Mouse (Mus musculus) hindbrain, embryonic 12.5 days (tissue): ENCODE results near the gene Etv6. TPM values are rescaled to one million over a fixed set of nuclear protein-coding genes. Genes with fewer than 3 reads are reported as not detected.

Source experiments
- ATAC-seq: fragments of 200-750 bp; cut with Nextera tagmentation; 2 replicates; pipeline ENCODE4 v1.8.0; 2017; ENCODE audit warnings: moderate TSS enrichment; ENCODE audit not compliant: low FRiP score
- H3K27ac ChIP-seq: fragments of 300-500 bp; sonication (generic); 2 replicates; pipeline ENCODE4 v1.5.1; 2016; ENCODE audit warnings: mild to moderate bottlenecking
- H3K27me3 ChIP-seq: fragments of 300-500 bp; sonication (generic); 2 replicates; pipeline ENCODE4 v1.6.1; 2016; ENCODE audit warnings: mild to moderate bottlenecking
- H3K36me3 ChIP-seq: fragments of 300-500 bp; sonication (generic); 2 replicates; pipeline ENCODE4 v1.6.1; 2016; ENCODE audit warnings: mild to moderate bottlenecking
- H3K4me1 ChIP-seq: fragments of 300-500 bp; sonication (generic); 2 replicates; pipeline ENCODE4 v1.6.1; 2016
- H3K4me2 ChIP-seq: fragments of 300-500 bp; sonication (generic); replicated peaks from 2 replicates; pipeline ENCODE4 v1.6.1; 2016; ENCODE audit warnings: mild to moderate bottlenecking
- H3K4me3 ChIP-seq: fragments of 300-500 bp; sonication (generic); 2 replicates; pipeline ENCODE4 v1.5.1; 2016; ENCODE audit warnings: mild to moderate bottlenecking
- H3K9ac ChIP-seq: fragments of 300-500 bp; sonication (generic); 2 replicates; pipeline ENCODE4 v1.6.1; 2016; ENCODE audit warnings: mild to moderate bottlenecking, moderate library complexity
- H3K9me3 ChIP-seq: fragments of 300-500 bp; sonication (generic); replicated peaks from 2 replicates; pipeline ENCODE4 v1.6.1; 2016; ENCODE audit warnings: mild to moderate bottlenecking
- WGBS: fragments of 180-500 bp; shearing (Covaris S2); methylation state at CpG from one replicate; pipeline ENCODE4 v1.1.7; 2016; 5-methylcytosine and 5-hydroxymethylcytosine counted together
- polyA plus RNA-seq: library from polyadenylated mRNA; unstranded; fragments of >200 nt; fragmentation: Nextera tagmentation; extraction: Ambion mirVana; gene quantifications from 2 replicates; pipeline ENCODE4 v1.2.1, GENCODE M21; 2016

The Etv6 gene
- polyA plus RNA-seq, 1 experiment from 2014 or later, result 11.7 TPM

DNA sequence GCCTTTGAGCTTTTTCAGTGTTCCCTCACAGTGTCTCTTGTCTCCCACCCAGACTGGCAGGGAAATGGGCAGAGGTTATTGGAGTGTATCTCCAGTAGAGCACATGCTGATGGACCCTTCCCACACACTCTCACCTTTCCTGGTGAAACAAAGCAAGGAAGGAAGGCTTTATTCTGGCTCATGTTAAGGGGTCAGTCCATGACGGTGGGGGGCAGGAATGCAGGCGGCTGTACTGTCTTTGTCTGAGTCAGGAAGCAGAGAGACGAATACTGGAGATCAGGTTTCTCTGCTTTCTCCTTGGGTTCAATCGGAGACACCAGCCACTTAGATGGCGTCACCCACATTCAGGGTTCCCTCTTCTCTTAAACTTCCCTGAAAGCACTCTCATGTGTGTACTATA is 11.7 kb downstream of the Etv6 start:
- no peaks in the 10 kb centered on the region for H3K27me3 ChIP-seq
- peaks cover 33% of the 10 kb centered on the region for H3K4me1 ChIP-seq
- 45% methylated on average over 5 of the region's 5 CpGs for WGBS
- no peak overlapping the region for H3K4me3 ChIP-seq
- no peak overlapping the region for H3K9ac ChIP-seq
- H3K9me3 ChIP-seq, result no peaks in the 10 kb centered on the region
- no peaks in the 10 kb centered on the region for H3K36me3 ChIP-seq
- no peak overlapping the region for H3K27ac ChIP-seq
- H3K4me2 ChIP-seq, result no peak overlapping the region
- ATAC-seq, result no peak

- no peaks in the 10 kb centered on the region for H3K36me3 ChIP-seq
- WGBS, result 91% methylated on average over 6 of the region's 6 CpGs
- H3K9ac ChIP-seq, result no peak overlapping the region
- no peak overlapping the region for H3K27ac ChIP-seq
- H3K9me3 ChIP-seq, result no peaks in the 10 kb centered on the region
- H3K4me1 ChIP-seq, result peaks cover 31% of the 10 kb centered on the region
- H3K4me3 ChIP-seq, result no peak overlapping the region
- ATAC-seq, result no peak
- no peaks in the 10 kb centered on the region for H3K27me3 ChIP-seq
- no peak overlapping the region for H3K4me2 ChIP-seq
Measured at GRCm38 (mm10) chr6:134047974-134048373, 12.5 kb downstream of the Etv6 start.

- Histone ChIP-seq H3K27ac (no peak overlapping the region), H3K9ac (no peak overlapping the region), H3K36me3 (no peaks in the 10 kb centered on the region), H3K9me3 (no peaks in the 10 kb centered on the region), H3K4me1 (peaks cover 21% of the 10 kb centered on the region), H3K27me3 (no peaks in the 10 kb centered on the region), H3K4me2 (no peak overlapping the region), H3K4me3 (no peak overlapping the region)
- 90% methylated on average over 6 of the region's 6 CpGs for whole genome bisulfite sequencing
- ATAC-seq, result no peak
Measured at GRCm38 (mm10) chr6:134048965-134049364, 13.5 kb downstream of the Etv6 start.

GRCm38 (mm10) chr6:134050466-134050865 is 15.0 kb downstream of the Etv6 start:
- Histone ChIP-seq H3K4me1 (peaks cover 6% of the 10 kb centered on the region), H3K27ac (no peak overlapping the region), H3K27me3 (no peaks in the 10 kb centered on the region), H3K9ac (no peak overlapping the region), H3K9me3 (no peaks in the 10 kb centered on the region), H3K36me3 (no peaks in the 10 kb centered on the region), H3K4me2 (no peak overlapping the region), H3K4me3 (no peak overlapping the region)
- 86% methylated on average over 8 of the region's 8 CpGs for WGBS
- no peak for ATAC-seq

GRCm38 (mm10) chr6:134051950-134052349 is 16.4 kb downstream of the Etv6 start:
- no peak for ATAC-seq
- no peaks in the 10 kb centered on the region for H3K9me3 ChIP-seq
- no peak overlapping the region for H3K4me2 ChIP-seq
- 75% methylated on average over 7 of the region's 7 CpGs for WGBS
- H3K27ac ChIP-seq, result no peak overlapping the region
- no peaks in the 10 kb centered on the region for H3K4me1 ChIP-seq
- H3K4me3 ChIP-seq, result no peak overlapping the region
- no peaks in the 10 kb centered on the region for H3K27me3 ChIP-seq
- H3K9ac ChIP-seq, result no peak overlapping the region
- no peaks in the 10 kb centered on the region for H3K36me3 ChIP-seq

GRCm38 (mm10) chr6:134053146-134053545 is 17.6 kb downstream of the Etv6 start:
- no peak overlapping the region for H3K9ac ChIP-seq
- no peak overlapping the region for H3K4me2 ChIP-seq
- 0 out of 2 replicates have a peak, but pooled peaks cover 2% of the 10 kb centered on the region for H3K4me1 ChIP-seq
- no peak for ATAC-seq
- 90% methylated on average over 10 of the region's 10 CpGs for WGBS
- no peaks in the 10 kb centered on the region for H3K27me3 ChIP-seq
- no peaks in the 10 kb centered on the region for H3K9me3 ChIP-seq
- no peak overlapping the region for H3K27ac ChIP-seq
- no peak overlapping the region for H3K4me3 ChIP-seq
- H3K36me3 ChIP-seq, result no peaks in the 10 kb centered on the region

DNA sequence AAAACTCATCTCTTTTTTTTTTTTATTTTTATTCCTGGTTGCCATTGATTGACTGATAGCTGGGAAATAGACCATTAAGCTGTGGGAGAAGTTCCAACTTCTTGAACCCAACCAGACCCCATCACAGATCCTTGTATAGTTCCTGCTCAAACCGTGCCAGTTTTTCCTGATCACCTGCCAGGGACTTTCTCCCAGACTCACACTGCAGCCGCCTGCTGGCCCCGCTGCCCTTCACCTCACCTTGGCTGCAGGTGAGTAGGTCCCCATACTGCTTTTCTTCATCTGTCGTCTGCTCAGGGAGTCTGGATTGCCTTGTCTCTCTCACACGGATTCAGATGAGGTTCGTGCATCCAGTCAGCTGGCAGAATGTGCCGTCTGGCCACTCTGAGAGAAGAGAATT is 18.1 kb downstream of the Etv6 start:
- peaks cover 5% of the 10 kb centered on the region for H3K4me1 ChIP-seq
- WGBS, result 83% methylated on average over 7 of the region's 7 CpGs

DNA sequence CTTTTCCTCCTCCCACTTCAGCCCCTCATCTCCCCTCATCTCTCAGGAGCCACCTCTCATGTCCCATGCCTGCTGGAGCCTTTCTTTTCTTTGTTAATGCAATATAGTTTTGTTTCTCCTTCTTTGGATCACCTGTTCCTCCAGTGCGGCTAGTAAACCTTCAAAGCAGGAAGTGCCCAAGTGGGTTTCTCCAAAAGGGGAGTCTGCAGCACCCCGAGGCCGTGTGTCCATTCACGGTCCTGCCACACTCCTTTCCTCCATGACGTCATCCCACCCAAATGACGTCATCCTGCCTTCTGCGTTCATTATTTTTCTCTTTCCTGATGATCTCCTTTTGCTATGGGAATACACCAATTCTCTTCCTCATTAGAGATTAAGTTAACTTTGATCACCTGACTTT is 20.1 kb downstream of the Etv6 start:
- no peak overlapping the region for H3K4me3 ChIP-seq
- H3K4me2 ChIP-seq, result no peak overlapping the region
- H3K9ac ChIP-seq, result no peak overlapping the region
- no peak for ATAC-seq
- no peak overlapping the region for H3K27ac ChIP-seq
- H3K9me3 ChIP-seq, result no peaks in the 10 kb centered on the region
- H3K27me3 ChIP-seq, result no peaks in the 10 kb centered on the region
- H3K36me3 ChIP-seq, result no peaks in the 10 kb centered on the region
- 88% methylated on average over 7 of the region's 7 CpGs for WGBS
- H3K4me1 ChIP-seq, result peaks cover 24% of the 10 kb centered on the region

More for the DNA sequence above, 18.1 kb downstream of the Etv6 start:
- Histone ChIP-seq H3K4me2 (no peak overlapping the region), H3K27me3 (no peaks in the 10 kb centered on the region), H3K9me3 (no peaks in the 10 kb centered on the region), H3K4me3 (no peak overlapping the region), H3K36me3 (no peaks in the 10 kb centered on the region), H3K9ac (no peak overlapping the region), H3K27ac (no peak overlapping the region)
- ATAC-seq, result no peak

DNA sequence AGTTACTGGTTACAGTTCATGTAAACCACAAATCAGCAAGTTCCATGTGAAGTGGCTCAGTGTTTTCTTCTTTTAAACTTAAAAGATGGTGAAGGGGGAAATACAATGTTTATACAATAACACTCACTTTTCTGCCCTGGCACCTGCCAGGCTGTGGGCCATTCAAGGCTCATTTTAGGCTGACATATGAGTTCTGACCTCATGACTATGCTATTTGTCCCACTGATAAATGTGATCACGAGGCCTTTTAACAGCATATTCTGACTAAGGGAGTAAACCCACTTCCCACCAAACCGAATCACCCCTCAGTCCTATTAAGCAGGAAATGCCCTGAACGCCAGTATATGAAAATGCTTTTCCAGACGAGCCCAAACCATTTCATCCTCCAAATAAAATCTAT is 23.0 kb downstream of the Etv6 start:
- Histone ChIP-seq H3K4me1 (peaks cover 29% of the 10 kb centered on the region), H3K27ac (0 out of 2 replicates have a peak overlapping the region, but pooled peaks have one; percentile 30), H3K9ac (no peak overlapping the region), H3K4me3 (no peak overlapping the region), H3K36me3 (no peaks in the 10 kb centered on the region), H3K27me3 (no peaks in the 10 kb centered on the region), H3K4me2 (no peak overlapping the region), H3K9me3 (no peaks in the 10 kb centered on the region)
- ATAC-seq, result no peak
- 74% methylated on average over 4 of the region's 4 CpGs for WGBS

- H3K4me3 ChIP-seq, result no peak overlapping the region
- 0 out of 2 replicates have a peak overlapping the region, but pooled peaks have one; percentile 30 for H3K27ac ChIP-seq
- H3K9ac ChIP-seq, result no peak overlapping the region
- no peak overlapping the region for H3K4me2 ChIP-seq
- peak; percentile 55; the same call in 1 of the 2 replicates for ATAC-seq
- 69% methylated on average over 10 of the region's 10 CpGs for WGBS
- H3K36me3 ChIP-seq, result no peaks in the 10 kb centered on the region
- H3K4me1 ChIP-seq, result peaks cover 29% of the 10 kb centered on the region
- no peaks in the 10 kb centered on the region for H3K9me3 ChIP-seq
- no peaks in the 10 kb centered on the region for H3K27me3 ChIP-seq
Measured at GRCm38 (mm10) chr6:134058886-134059551, 23.5 kb downstream of the Etv6 start.

DNA sequence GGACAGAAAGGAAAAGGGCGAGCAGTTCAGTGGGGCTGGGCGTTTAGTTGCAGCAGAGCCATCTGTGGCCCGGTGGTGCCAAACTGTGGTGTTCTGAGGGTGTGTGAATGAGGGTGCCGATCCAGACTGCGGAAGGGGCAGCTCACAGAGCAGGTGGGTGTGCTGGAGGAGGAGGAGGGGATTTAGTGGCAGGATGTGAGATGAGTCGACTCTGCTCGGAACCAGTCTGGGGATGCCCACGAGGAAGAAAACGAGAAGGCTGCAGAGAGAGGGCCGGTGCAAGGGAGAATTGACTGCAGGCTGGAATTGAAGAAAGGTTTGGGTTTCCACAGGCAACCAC is 24.0 kb downstream of the Etv6 start:
- Histone ChIP-seq H3K36me3 (no peaks in the 10 kb centered on the region), H3K9ac (no peak overlapping the region), H3K9me3 (no peaks in the 10 kb centered on the region), H3K4me2 (no peak overlapping the region), H3K4me3 (no peak overlapping the region), H3K27ac (no peak overlapping the region), H3K4me1 (peaks cover 29% of the 10 kb centered on the region), H3K27me3 (no peaks in the 10 kb centered on the region)
- ATAC-seq, result peak; percentile 26; the same call in 1 of the 2 replicates
- 79% methylated on average over 10 of the region's 10 CpGs for WGBS

GRCm38 (mm10) chr6:134060036-134060435 is 24.5 kb downstream of the Etv6 start:
- Histone ChIP-seq H3K27ac (no peak overlapping the region), H3K4me3 (no peak overlapping the region), H3K9me3 (no peaks in the 10 kb centered on the region), H3K36me3 (no peaks in the 10 kb centered on the region), H3K4me1 (peaks cover 29% of the 10 kb centered on the region), H3K4me2 (no peak overlapping the region), H3K9ac (no peak overlapping the region), H3K27me3 (no peaks in the 10 kb centered on the region)
- WGBS, result 79% methylated on average over 9 of the region's 9 CpGs
- no peak for ATAC-seq

- Histone ChIP-seq H3K36me3 (no peaks in the 10 kb centered on the region), H3K9me3 (no peaks in the 10 kb centered on the region), H3K4me1 (peaks cover 29% of the 10 kb centered on the region), H3K27me3 (no peaks in the 10 kb centered on the region), H3K4me2 (no peak overlapping the region), H3K4me3 (no peak overlapping the region), H3K9ac (no peak overlapping the region), H3K27ac (no peak overlapping the region)
- no peak for ATAC-seq
- 76% methylated on average over 12 of the region's 12 CpGs for WGBS
Measured at GRCm38 (mm10) chr6:134060811-134061210, 25.3 kb downstream of the Etv6 start.
